Mouse (Mus musculus): Measurements from ENCODE around the gene 1110065P20Rik. TPM values are rescaled to one million over a fixed set of nuclear protein-coding genes. Genes with fewer than 3 reads are reported as not detected.

Gene 1110065P20Rik
- 10.8 and 13.5 TPM in 2 replicates for total RNA-seq (2023)

DNA sequence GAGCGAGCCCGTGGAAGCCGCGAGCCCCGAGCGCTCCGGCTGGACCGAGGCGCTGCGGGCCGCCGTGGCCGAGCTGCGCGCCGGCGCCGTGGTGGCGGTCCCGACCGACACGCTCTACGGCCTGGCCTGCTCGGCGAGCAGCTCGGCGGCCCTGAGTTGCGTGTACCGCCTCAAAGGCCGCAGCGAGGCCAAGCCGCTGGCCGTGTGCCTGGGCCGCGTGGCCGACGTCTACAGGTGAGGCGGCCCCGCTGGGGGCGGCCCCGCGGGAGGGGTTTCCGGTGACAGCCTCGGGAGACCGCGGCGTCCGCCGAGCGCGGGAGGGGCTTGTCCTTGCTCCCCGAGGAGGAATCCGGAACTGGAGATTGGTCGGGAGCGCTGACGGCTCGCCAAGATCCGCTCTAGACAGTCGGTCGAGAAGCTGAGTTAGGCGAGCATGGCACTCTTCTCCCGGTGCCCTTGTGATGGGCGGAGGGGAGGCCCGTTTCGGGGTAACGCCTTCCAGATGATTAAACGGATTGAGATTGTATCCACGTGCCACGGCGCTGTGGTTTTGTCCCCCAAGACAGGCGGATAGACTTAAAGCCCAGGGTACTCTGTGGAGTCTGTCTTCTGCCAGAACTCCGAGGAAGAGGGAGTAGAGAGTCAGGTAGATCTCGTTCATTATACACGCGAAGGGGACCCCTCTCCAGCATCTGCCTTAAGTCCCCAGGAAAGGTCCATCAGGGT lies at the start of gene 1110065P20Rik:
Gene 1110065P20Rik, minus strand, starts transcription at position 264 of the 726 bp plus-strand sequence.

DNA sequence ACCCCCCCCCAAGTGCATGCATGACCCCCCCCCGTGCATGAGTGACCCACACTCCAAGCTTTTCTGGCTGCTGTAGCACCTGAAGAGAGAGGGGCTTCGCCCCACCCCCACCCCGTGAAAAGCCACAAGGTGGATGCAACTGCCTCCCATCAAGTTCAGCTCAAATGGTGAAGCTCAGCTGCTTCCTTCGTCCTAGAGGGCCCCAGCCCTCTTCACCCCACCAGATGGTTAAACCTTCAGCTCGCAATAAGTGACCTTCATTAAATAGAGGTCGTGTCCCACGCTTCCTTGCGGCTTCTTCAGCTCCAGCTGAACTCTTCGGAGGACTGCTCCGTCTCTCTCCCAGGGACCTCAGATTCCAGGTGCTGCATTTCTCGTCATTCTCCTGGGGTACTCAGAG lies 29.6 kb upstream of the 1110065P20Rik start, which contains the start of gene Epha10:
Gene Epha10, plus strand, starts transcription at position 301 of the 400 bp plus-strand sequence.

DNA sequence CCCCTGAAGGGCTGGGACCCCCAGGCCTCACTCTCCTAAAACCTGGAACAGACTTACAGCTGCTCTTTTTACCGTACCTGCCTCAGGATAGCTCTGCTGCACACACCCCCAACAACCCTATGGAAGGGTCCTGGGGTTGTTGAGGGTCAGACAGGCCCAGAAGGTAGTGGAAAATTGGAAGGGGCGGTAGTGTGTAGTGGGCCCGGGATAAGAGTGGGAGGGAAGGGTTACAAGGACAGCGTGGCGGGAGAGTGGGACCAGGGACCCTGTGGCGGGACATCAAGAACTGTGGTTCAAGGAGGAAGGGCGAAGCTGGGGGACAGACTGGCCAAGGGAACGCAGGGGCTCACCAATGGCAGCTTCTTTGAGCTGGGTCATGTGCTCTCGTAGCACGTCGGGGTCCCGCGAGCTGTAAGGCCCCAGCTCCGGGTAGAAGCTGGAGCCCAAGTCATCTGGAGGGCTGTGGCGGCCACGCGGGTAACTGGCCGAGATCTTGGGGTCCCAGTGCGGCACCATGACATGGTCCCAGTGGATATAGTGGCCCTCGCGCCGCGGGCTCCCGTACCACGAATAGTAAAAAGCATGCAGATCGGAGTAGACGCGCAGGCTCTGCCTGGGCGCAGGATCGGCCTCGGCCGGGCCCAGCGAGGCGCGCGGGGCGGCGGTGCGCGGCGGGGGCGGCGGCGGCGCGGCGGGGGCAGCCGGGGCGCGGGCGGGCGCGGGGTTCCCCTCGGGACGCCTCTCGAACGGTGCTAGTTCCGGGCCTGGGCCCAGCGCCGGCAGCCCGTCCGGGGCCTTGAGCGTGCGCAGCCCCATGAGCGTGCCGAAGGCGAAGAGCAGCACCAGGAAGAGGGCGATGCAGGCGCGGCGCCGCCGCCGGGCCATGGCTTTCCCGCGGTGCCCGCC lies 10.5 kb upstream of the 1110065P20Rik start, which contains the start of gene Maneal:
Gene Maneal, minus strand, starts transcription at position 889 of the 906 bp plus-strand sequence.

DNA sequence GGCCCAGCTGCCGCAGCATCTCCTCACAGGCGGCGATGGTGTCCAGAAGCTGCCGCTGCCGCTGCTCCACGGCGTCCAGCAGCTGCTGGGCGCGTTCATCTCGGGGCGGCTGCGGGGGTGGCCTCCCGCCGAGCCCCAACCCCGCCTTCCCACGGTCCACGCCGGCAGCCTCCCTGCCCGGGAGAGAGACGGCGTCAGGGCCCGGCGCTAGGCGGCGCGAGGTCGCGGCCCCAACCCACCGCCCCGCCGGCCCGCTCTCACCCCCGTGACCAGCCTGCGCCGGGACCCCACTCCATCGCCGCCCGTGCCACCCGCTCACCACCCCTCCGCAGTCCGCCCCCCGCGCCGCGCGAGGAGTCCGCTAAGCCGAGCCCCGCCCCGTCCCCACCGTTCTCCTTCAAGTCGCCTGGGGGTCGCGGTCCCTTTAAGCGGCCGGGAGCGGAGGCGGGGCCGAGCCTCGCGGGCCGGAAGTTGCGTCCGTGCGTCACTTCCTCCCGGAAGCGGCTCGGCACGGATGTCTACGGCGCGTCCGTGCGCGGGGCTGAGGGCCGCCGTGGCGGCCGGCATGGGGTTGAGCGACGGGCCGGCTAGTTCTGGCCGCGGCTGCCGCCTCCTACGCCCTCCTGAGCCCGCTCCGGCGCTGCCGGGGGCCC lies 609 bp downstream of the 1110065P20Rik start, which contains the start of gene Yrdc:
Gene Yrdc, plus strand, starts transcription at position 419 of the 653 bp plus-strand sequence.

DNA sequence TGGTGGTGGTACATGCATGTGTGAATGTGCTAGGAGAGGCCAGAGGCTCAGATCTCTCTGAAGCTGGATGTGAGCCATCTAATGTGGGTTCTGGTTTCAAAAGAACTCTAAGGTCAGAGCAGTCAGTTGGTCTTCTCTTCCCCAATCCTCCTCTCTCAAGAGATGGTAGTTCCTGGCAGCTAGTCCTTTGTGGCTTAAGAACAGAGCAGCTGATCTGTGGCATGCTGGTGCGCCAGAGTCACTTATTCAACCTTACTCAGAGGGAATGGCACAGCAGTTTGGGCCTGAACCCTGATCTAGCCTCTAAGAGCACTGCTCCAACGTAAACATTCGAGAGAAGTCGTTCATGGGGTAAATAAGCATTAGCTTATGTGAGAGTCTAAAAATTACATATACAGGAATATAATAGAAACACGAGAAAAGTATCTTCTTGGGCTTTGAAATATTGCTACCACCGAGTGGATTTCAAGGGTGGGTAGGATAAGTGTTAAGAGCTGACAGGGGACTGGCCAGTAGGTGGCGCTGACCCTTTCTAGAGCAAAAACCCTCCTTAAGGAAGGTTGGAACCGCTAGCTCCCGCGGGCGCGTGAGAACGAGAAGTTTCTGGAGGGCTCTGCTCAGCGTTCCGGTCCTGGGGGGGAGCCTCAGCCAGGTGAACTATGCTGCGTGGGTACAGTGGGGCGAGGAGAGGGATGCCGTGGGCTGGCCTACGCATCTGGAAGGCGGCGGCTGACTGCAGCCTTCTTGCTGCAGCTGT lies 49.3 kb downstream of the 1110065P20Rik start, which contains the start of gene Mtf1:
Gene Mtf1, plus strand, starts transcription at position 553 of the 757 bp plus-strand sequence.

Other genes with a start within 250 kb of the 1110065P20Rik start
- not detected in 2 replicates for gene 3100002H09Rik, start 240.4 kb downstream of the 1110065P20Rik start, total RNA-seq (2023)
- gene Pou3f1, start 194.4 kb downstream of the 1110065P20Rik start, total RNA-seq (2023) = not detected in 2 replicates
- gene Utp11, start 157.6 kb downstream of the 1110065P20Rik start, total RNA-seq (2023) = 7.2 and 12.4 TPM in 2 replicates
- gene Fhl3, start 150.5 kb downstream of the 1110065P20Rik start, total RNA-seq (2023) = 32.5 and 35.7 TPM in 2 replicates
- 23.7 and 26.4 TPM in 2 replicates for gene Sf3a3, start 136.4 kb downstream of the 1110065P20Rik start, total RNA-seq (2023)
- 54.6 and 71.0 TPM in 2 replicates for gene Inpp5b, start 109.3 kb downstream of the 1110065P20Rik start, total RNA-seq (2023)
- gene Mtf1, start 49.1 kb downstream of the 1110065P20Rik start, total RNA-seq (2023) = 66.4 and 67.3 TPM in 2 replicates
- gene Yrdc, start 517 bp downstream of the 1110065P20Rik start, total RNA-seq (2023) = 51.9 and 83.1 TPM in 2 replicates
- not detected in 2 replicates for gene Maneal, start 11.0 kb upstream of the 1110065P20Rik start, total RNA-seq (2023)
- gene Epha10, start 29.7 kb upstream of the 1110065P20Rik start, total RNA-seq (2023) = 0.09 TPM in 1 of 2 replicates, not detected in the other
- 6.3 and 6.6 TPM in 2 replicates for gene 9930104L06Rik, start 85.9 kb upstream of the 1110065P20Rik start, total RNA-seq (2023)
- 60.2 and 61.0 TPM in 2 replicates for gene Cdca8, start 88.1 kb upstream of the 1110065P20Rik start, total RNA-seq (2023)
- 2.0 and 3.6 TPM in 2 replicates for gene Rspo1, start 135.2 kb upstream of the 1110065P20Rik start, total RNA-seq (2023)
- gene Gnl2, start 165.4 kb upstream of the 1110065P20Rik start, total RNA-seq (2023) = 67.1 and 106 TPM in 2 replicates
- gene Dnali1, start 214.5 kb upstream of the 1110065P20Rik start, total RNA-seq (2023) = not detected in 2 replicates
- 43.8 and 46.7 TPM in 2 replicates for gene Snip1, start 215.5 kb upstream of the 1110065P20Rik start, total RNA-seq (2023)
- 21.9 and 22.8 TPM in 2 replicates for gene Meaf6, start 233.9 kb upstream of the 1110065P20Rik start, total RNA-seq (2023)

Data from neutrophil, adult 65 days (primary cell).